Mouse (Mus musculus): ENCODE measurements at regions not wholly inside any gene's neighbourhood (a gene's known extent, or its start where the extent isn't known, plus 50 kb on each side); places are given as distances from the start of the nearest gene placed in this dataset.

DNA sequence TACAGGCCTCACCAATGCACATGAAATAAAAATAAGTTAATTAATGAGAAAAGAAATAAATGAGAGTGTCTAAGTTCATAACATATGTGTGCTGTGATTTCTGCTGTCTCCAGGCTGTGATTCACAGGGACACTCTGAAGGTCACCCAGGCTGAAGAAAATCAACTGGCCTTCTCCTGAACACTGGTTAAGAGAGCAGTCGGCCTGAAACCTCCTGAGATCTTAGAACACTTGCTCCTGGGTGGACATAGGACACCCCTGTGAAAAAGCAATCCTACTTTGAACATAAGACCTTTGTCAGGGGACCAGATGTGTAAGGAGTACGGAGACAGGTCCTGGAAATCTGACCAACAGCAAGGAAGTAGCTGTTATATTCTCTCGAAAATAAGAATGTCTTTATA lies 62.6 kb upstream of the Lef1 start:
- TF ChIP-seq CTCF (IDR thresholded peaks at IDR 0.05; ENCODE audit: low read depth): no peak
- TF ChIP-seq EP300 (IDR thresholded peaks at IDR 0.05; ENCODE audit: low read depth): no peak

All from liver, embryonic 14.5 days (tissue).